Mouse (Mus musculus) lung, postnatal 0 days (tissue): ENCODE measurements around the gene Thrb. TPM values are rescaled to one million over a fixed set of nuclear protein-coding genes. Genes with fewer than 3 reads are reported as not detected.

ENCODE experiments used
- ATAC-seq: fragments of 200-750 bp; cut with Nextera tagmentation; 2 replicates; pipeline ENCODE4 v1.8.0; 2017; ENCODE audit warnings: moderate library complexity
- DNase-seq: peaks from one replicate; pipeline ENCODE4 v3.0.0-alpha.2; 2016; ENCODE audit warnings: low spot score
- H3K27ac ChIP-seq: fragments of 300-500 bp; sonication (generic); 2 replicates; pipeline ENCODE4 v1.5.1; 2014; ENCODE audit warnings: antibody characterized with exemption, mild to moderate bottlenecking, low read length, mixed read lengths
- H3K27me3 ChIP-seq: fragments of 300-500 bp; sonication (generic); replicated peaks from 2 replicates; pipeline ENCODE4 v1.6.1; 2014; ENCODE audit warnings: low read length, mixed read lengths; ENCODE audit not compliant: insufficient read depth
- H3K36me3 ChIP-seq: fragments of 300-500 bp; sonication (generic); 2 replicates; pipeline ENCODE4 v1.6.1; 2014; ENCODE audit warnings: low read length, mixed read lengths; ENCODE audit not compliant: insufficient read depth
- H3K4me1 ChIP-seq: fragments of 300-500 bp; sonication (generic); 2 replicates; pipeline ENCODE4 v1.6.1; 2014; ENCODE audit warnings: antibody characterized with exemption, low read depth, low read length, mixed read lengths; ENCODE audit not compliant: insufficient read depth
- H3K4me2 ChIP-seq: fragments of 300-500 bp; sonication (generic); replicated peaks from 2 replicates; pipeline ENCODE4 v1.6.1; 2014; ENCODE audit warnings: low read depth, mild to moderate bottlenecking, low read length, moderate library complexity, mixed read lengths
- H3K4me3 ChIP-seq: fragments of 300-500 bp; sonication (generic); 2 replicates; pipeline ENCODE4 v1.5.1; 2014; ENCODE audit warnings: low read depth, low read length
- H3K9ac ChIP-seq: fragments of 300-500 bp; sonication (generic); replicated peaks from 2 replicates; pipeline ENCODE4 v1.6.1; 2014; ENCODE audit warnings: low read depth, mild to moderate bottlenecking
- H3K9me3 ChIP-seq: fragments of 300-500 bp; sonication (generic); 2 replicates; pipeline ENCODE4 v1.6.1; 2016; ENCODE audit warnings: low read length, mixed read lengths
- CTCF ChIP-seq: IDR thresholded peaks from 2 replicates; pipeline ENCODE4 v1.5.1; 2016; ENCODE audit warnings: antibody characterized with exemption, mild to moderate bottlenecking
- EP300 ChIP-seq: IDR thresholded peaks from 2 replicates; pipeline ENCODE4 v1.6.1; 2016; ENCODE audit warnings: antibody characterized with exemption, mild to moderate bottlenecking, control low read depth
- WGBS: fragments of 180-500 bp; shearing (Covaris S2); extraction: QIAGEN DNeasy Blood & Tissue Kit; methylation state at CpG from one replicate; pipeline ENCODE4 v1.1.7; 2014; 5-methylcytosine and 5-hydroxymethylcytosine counted together
- polyA plus RNA-seq: library from polyadenylated mRNA; unstranded; fragments of >200 nt; fragmentation: Nextera tagmentation; extraction: Ambion mirVana; gene quantifications from 2 replicates; pipeline ENCODE4 v1.2.1, GENCODE M21; 2015

Gene Thrb
- polyA plus RNA-seq, 1 experiment from 2014 or later = 2.8 TPM

DNA sequence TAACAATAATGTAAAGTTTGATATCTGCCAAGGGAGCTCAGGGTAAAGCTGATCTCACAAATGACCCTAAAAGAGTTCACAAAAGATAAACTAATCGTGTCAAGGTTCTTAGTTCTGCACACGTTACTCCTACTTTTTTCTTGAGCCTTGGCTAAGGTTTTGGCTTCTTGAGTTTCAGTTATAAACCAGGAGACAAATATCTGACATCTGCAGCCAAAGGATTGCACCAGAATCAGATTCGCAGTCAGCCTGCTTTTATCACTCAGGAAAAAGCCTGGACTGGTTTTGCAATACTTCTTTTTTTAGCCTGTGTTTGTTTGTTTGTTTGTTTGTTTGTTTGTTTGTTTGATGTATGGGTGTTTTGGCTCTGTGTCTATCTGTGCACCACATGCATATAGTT, 64.5 kb downstream of the Thrb start:
- ATAC-seq (no peak), DNase-seq (no peak)
- Histone ChIP-seq H3K9ac (no peak overlapping the region), H3K36me3 (no peaks in the 10 kb centered on the region), H3K4me2 (no peak overlapping the region), H3K4me3 (no peak overlapping the region), H3K27ac (no peak overlapping the region), H3K9me3 (no peaks in the 10 kb centered on the region), H3K27me3 (no peaks in the 10 kb centered on the region), H3K4me1 (no peaks in the 10 kb centered on the region)
- TF ChIP-seq EP300 = no peak
- no peak for TF ChIP-seq CTCF
- 64% methylated on average over 3 of the region's 3 CpGs for WGBS

DNA sequence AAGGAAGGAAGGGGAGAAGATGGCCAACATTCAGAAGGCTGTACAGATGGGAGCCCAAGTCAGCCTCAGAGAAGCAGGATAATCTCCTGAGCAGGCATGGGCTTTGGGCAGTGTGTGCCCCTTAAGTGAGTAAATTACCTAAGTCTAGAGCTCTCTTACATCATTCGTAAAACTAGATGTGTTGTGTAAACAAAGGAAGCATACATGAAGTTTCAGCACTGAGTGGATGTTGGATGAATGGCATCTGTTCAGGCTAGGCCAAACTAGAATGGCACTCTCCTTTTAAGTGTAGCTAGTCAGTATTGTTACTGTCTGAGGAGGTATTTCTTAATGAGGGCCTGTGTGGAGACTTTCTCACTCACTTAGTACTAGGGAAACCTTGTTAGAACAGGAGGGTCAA, 66.8 kb downstream of the Thrb start:
- Histone ChIP-seq H3K27me3 (no peaks in the 10 kb centered on the region), H3K4me2 (no peak overlapping the region), H3K27ac (no peak overlapping the region), H3K9ac (no peak overlapping the region), H3K36me3 (no peaks in the 10 kb centered on the region), H3K4me1 (peaks cover 3% of the 10 kb centered on the region; the same call in 1 of the 2 replicates), H3K4me3 (no peak overlapping the region), H3K9me3 (no peaks in the 10 kb centered on the region)
- peak; percentile 56 for DNase-seq
- TF ChIP-seq CTCF (no peak), EP300 (no peak)
- ATAC-seq = peak; percentile 67
- WGBS = 12% methylated on average over 1 of the region's 1 CpGs

DNA sequence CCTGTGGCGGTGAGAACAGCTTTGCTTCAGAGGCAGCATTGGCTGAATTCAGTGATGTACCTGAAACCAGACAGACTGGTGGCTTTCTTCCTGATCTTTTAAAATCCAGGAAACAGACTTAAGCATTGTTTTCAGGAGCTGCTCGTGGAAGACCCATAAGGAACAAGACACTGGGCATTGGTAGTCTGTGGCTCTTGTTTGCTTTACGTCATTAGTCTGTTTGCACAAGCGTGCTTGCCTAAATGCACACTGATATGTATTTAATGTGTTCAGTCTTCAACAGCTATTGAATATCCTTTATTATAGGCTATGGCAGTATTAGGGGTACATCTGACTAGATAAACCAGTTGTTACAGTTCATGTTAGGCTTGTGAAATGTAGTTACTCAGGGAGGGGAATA, 67.8 kb downstream of the Thrb start:
- 62% methylated on average over 4 of the region's 4 CpGs for WGBS
- no peak for TF ChIP-seq EP300
- TF ChIP-seq CTCF = no peak
- Histone ChIP-seq H3K36me3 (no peaks in the 10 kb centered on the region), H3K4me3 (no peak overlapping the region), H3K27me3 (no peaks in the 10 kb centered on the region), H3K27ac (no peak overlapping the region), H3K4me1 (peaks cover 3% of the 10 kb centered on the region; the same call in 1 of the 2 replicates), H3K9ac (no peak overlapping the region), H3K9me3 (no peaks in the 10 kb centered on the region), H3K4me2 (no peak overlapping the region)
- DNase-seq (no peak), ATAC-seq (no peak)

DNA sequence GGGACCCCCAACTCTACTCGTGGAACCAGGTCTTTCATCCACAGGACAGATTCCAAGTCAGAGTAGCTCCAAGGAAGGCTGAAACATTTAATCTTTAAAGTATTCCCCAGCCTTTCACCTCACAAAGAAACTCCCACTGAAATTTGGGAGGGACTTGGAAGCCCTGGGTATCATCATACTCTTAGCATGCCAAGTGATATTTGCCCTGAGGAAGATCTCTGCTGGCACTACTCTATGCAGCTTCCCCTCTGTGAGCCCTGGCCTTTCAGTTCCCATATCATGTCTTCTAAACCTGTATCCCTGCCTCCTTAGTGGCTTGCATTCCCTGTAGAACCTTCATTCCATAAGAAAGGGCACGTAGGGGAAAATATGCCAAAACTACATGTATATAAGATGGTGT, 68.8 kb downstream of the Thrb start:
- ATAC-seq = no peak
- H3K4me1 ChIP-seq = peaks cover 3% of the 10 kb centered on the region; the same call in 1 of the 2 replicates
- WGBS = 68% methylated on average over 2 of the region's 2 CpGs

DNA sequence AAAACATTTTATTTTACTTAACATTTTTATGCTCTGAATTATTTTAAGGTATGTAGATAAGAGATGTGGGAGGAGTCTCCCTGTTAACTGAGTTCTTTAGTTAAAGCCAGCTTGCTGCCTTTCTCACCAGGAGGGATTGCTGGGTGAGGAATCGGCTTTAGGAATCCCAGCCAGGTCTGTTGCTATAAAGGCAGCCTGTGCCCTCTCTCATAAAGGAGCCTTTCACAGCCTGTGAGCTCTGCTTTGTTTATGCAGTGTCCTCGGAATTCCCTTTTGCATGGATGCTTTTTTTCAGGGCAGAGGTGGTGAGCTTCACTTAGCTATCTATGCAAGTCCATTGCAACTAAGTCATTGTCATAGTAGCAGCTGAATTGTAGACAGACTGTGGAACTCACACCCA, 71.0 kb downstream of the Thrb start:
- DNase-seq (no peak), ATAC-seq (no peak)
- WGBS = 18% methylated on average over 2 of the region's 2 CpGs
- no peaks in the 10 kb centered on the region for H3K9me3 ChIP-seq
- no peak for TF ChIP-seq EP300
- TF ChIP-seq CTCF = no peak
- H3K4me2 ChIP-seq = no peak overlapping the region
- H3K4me1 ChIP-seq = peaks cover 3% of the 10 kb centered on the region; the same call in 1 of the 2 replicates
- no peaks in the 10 kb centered on the region for H3K27me3 ChIP-seq
- H3K27ac ChIP-seq = no peak overlapping the region
- no peak overlapping the region for H3K9ac ChIP-seq
- H3K36me3 ChIP-seq = no peaks in the 10 kb centered on the region
- no peak overlapping the region for H3K4me3 ChIP-seq

More for the DNA sequence above, 68.8 kb downstream of the Thrb start:
- Histone ChIP-seq H3K27ac (no peak overlapping the region), H3K27me3 (no peaks in the 10 kb centered on the region), H3K9ac (no peak overlapping the region), H3K36me3 (no peaks in the 10 kb centered on the region), H3K4me2 (no peak overlapping the region), H3K4me3 (no peak overlapping the region), H3K9me3 (no peaks in the 10 kb centered on the region)
- TF ChIP-seq EP300 (no peak), CTCF (no peak)
- DNase-seq = no peak

DNA sequence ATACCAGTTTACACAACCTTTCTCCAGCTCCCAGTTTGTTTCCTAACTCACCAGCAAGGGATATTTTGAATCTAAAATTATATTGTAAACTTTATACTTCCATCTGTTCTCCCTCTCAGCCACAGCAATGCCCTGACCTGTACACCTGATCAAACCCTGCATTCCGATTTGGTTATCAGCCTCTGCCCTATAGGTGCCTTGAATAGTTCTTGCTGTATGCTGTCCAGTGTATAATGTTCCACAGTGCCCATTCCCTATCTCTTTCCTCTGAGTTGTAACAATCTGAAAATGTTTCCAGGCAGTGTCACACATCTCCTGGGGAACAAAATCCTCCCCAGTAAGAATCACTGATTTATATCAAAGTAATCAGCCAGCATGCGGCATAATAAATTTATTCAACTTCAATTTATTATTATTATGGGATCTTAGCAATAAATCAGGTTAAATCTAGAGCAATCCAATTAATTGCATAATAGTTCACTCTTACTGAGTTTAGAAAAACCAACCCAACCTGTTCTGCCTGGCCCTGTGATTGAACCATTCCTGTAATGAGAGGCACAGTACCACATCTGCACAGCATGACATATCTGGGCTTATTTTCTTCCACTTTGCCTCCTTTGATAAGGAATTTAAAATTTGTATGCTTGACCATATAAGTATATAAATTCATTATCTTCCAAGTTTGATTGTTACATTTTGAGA, 73.2 kb downstream of the Thrb start:
- no peak for DNase-seq

More for the DNA sequence above, 73.2 kb downstream of the Thrb start:
- no peaks in the 10 kb centered on the region for H3K9me3 ChIP-seq
- TF ChIP-seq CTCF = no peak
- no peak for TF ChIP-seq EP300
- H3K4me3 ChIP-seq = no peak overlapping the region
- H3K9ac ChIP-seq = no peak overlapping the region
- WGBS = 84% methylated on average over 2 of the region's 2 CpGs
- peaks cover 3% of the 10 kb centered on the region; the same call in 1 of the 2 replicates for H3K4me1 ChIP-seq
- H3K27ac ChIP-seq = no peak overlapping the region
- H3K36me3 ChIP-seq = no peaks in the 10 kb centered on the region
- no peak for ATAC-seq
- no peak overlapping the region for H3K4me2 ChIP-seq
- no peaks in the 10 kb centered on the region for H3K27me3 ChIP-seq
